Mouse (Mus musculus): Measurements from ENCODE around the gene Lca5l.

Gene Lca5l

DNA sequence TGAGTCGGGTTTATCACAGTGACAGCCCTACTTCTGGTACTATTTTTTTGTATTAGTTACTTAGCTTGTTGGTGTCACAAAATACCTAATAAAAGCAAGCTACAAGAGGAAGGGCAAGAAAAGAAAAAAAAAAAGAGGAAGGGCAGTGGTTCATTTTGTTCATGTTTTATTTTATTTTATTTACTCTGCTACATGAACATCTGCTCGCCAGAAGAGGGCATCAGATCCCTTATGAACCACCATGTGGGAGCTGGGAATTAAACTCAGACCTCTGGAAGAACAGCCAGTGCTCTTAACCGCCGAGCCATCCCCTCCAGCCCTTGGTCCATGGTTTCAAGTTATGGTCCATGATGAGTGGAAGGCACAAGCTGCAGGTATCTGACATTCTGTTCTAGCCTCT is 77.3 kb downstream of the Lca5l start:
- Histone ChIP-seq H3K27me3 (ENCODE audit: control insufficient read depth, insufficient read depth, low read length, poor library complexity, severe bottlenecking) (no peaks in the 10 kb centered on the region), H3K36me3 (ENCODE audit: control insufficient read depth, insufficient read depth, low read length, poor library complexity, severe bottlenecking) (no peaks in the 10 kb centered on the region)
- DNase-seq (ENCODE audit: low read depth, low spot score): peak; percentile 64

- Histone ChIP-seq H3K27me3 (ENCODE audit: control insufficient read depth, insufficient read depth, low read length, poor library complexity, severe bottlenecking) (no peaks in the 10 kb centered on the region), H3K36me3 (ENCODE audit: control insufficient read depth, insufficient read depth, low read length, poor library complexity, severe bottlenecking) (no peaks in the 10 kb centered on the region)
- DNase-seq (ENCODE audit: low read depth, low spot score): peak; percentile 68
Measured at GRCm38 (mm10) chr16:96112769-96113168, 79.3 kb downstream of the Lca5l start.

GRCm38 (mm10) chr16:96110655-96111345 is 81.3 kb downstream of the Lca5l start:
- DNase-seq (ENCODE audit: low read depth, low spot score): peak; percentile 55
- H3K36me3 ChIP-seq (ENCODE audit: control insufficient read depth, insufficient read depth, low read length, poor library complexity, severe bottlenecking): no peaks in the 10 kb centered on the region
- no peaks in the 10 kb centered on the region for H3K27me3 ChIP-seq (ENCODE audit: control insufficient read depth, insufficient read depth, low read length, poor library complexity, severe bottlenecking)

GRCm38 (mm10) chr16:96109673-96110072 is 82.4 kb downstream of the Lca5l start:
- H3K36me3 ChIP-seq (ENCODE audit: control insufficient read depth, insufficient read depth, low read length, poor library complexity, severe bottlenecking): no peaks in the 10 kb centered on the region
- DNase-seq (ENCODE audit: low read depth, low spot score): peak; percentile 80
- no peaks in the 10 kb centered on the region for H3K27me3 ChIP-seq (ENCODE audit: control insufficient read depth, insufficient read depth, low read length, poor library complexity, severe bottlenecking)
